Mouse (Mus musculus) heart, postnatal 4 days (tissue): Measurements from ENCODE around the gene Mink1. TPM values are rescaled to one million over a fixed set of nuclear protein-coding genes. Genes with fewer than 3 reads are reported as not detected.
A peak's percentile ranks its signal among the peaks of the same experiment; 100 is the strongest.

Experiments
- DNase-seq: peaks from one replicate; pipeline ENCODE4 v3.0.0; 2021
- total RNA-seq, 2 experiments: library from RNA; stranded (reverse); gene quantifications; 2 replicates each; pipeline ENCODE4 v1.2.3; 2021

Gene Mink1
- total RNA-seq, 2 experiments from 2014 or later, result 38.2 to 42.5 TPM

GRCm38 (mm10) chr11:70637764-70638163 lies 75.1 kb downstream of the Mink1 start:
- no peak for DNase-seq

- no peak for DNase-seq
These were observed 75.6 kb downstream of the Mink1 start for GRCm38 (mm10) chr11:70638293-70638692.

- DNase-seq, result peak; percentile 3
These were observed 76.1 kb downstream of the Mink1 start, which contains the start of gene Gp1ba for GRCm38 (mm10) chr11:70638714-70639278. TSS of gene Gp1ba (plus strand) at chr11:70639122.

- DNase-seq, result no peak
These were observed 77.3 kb downstream of the Mink1 start for GRCm38 (mm10) chr11:70639976-70640375.

- peak; percentile 4 for DNase-seq
These were observed 78.6 kb downstream of the Mink1 start for GRCm38 (mm10) chr11:70641241-70641640.

GRCm38 (mm10) chr11:70643051-70643450 lies 80.4 kb downstream of the Mink1 start:
- DNase-seq, result peak; percentile 5

- peak; percentile 6 for DNase-seq
These were observed 82.0 kb downstream of the Mink1 start for GRCm38 (mm10) chr11:70644564-70645103.

GRCm38 (mm10) chr11:70645461-70646258 lies 83.0 kb downstream of the Mink1 start:
- DNase-seq, result peak; percentile 25

GRCm38 (mm10) chr11:70646259-70646555 lies 83.5 kb downstream of the Mink1 start:
- peak; percentile 39 for DNase-seq

- peak; percentile 98 for DNase-seq
These were observed 84.3 kb downstream of the Mink1 start, which contains the start of the genes Rnf167 and Slc25a11 for GRCm38 (mm10) chr11:70646691-70647650. TSS of gene Rnf167 (plus strand) at chr11:70647235. TSS of gene Slc25a11 (minus strand) at chr11:70647479.

- DNase-seq, result peak; percentile 50
These were observed 85.2 kb downstream of the Mink1 start for GRCm38 (mm10) chr11:70647716-70648420.

- no peak for DNase-seq
These were observed 85.8 kb downstream of the Mink1 start for GRCm38 (mm10) chr11:70648512-70648911.

GRCm38 (mm10) chr11:70649185-70649734 lies 86.6 kb downstream of the Mink1 start:
- DNase-seq, result peak; percentile 6

GRCm38 (mm10) chr11:70650322-70651175 lies 87.9 kb downstream of the Mink1 start:
- peak; percentile 16 for DNase-seq

GRCm38 (mm10) chr11:70651391-70651790 lies 88.7 kb downstream of the Mink1 start:
- DNase-seq, result peak; percentile 8

- DNase-seq, result peak; percentile 21
These were observed 89.6 kb downstream of the Mink1 start for GRCm38 (mm10) chr11:70652029-70652883.

- DNase-seq, result no peak
These were observed 90.2 kb downstream of the Mink1 start for GRCm38 (mm10) chr11:70652884-70653344.

- peak; percentile 72 for DNase-seq
These were observed 90.9 kb downstream of the Mink1 start for GRCm38 (mm10) chr11:70653345-70654197.
